In genomic region chr9:111275156-111275555, GRCm38 (mm10) we compare ENCODE assay signal across 9 mouse cellular contexts. TPM values are rescaled to one million over a fixed set of nuclear protein-coding genes. Genes with fewer than 3 reads are reported as not detected.
DNase-seq lines count a peak whose midpoint lies in the region; ATAC-seq and TF ChIP-seq lines count a peak whose summit lies in the region.
"Had no signal": no experiment of that assay in that cellular context is flagged by ENCODE, and none has a peak within 500 bp of the region (broad histone marks: within the 10 kb centered on the region; RNA-seq: fewer than 3 reads in every experiment).

No protein-coding gene starts in this region.

- no peaks in the 10 kb centered on the region for H3K9me3 ChIP-seq in heart, embryonic 12.5 days (replicated peaks)
- H3K9me3 ChIP-seq in embryonic facial prominence, embryonic 12.5 days = no peaks in the 10 kb centered on the region
- no peaks in the 10 kb centered on the region for H3K9me3 ChIP-seq in intestine, postnatal 0 days (ENCODE audit: control insufficient read depth)
- no peaks in the 10 kb centered on the region for H3K9me3 ChIP-seq in midbrain, embryonic 13.5 days

- no peak overlapping the region for H3K27ac ChIP-seq in heart, embryonic 12.5 days (ENCODE audit: poor library complexity, severe bottlenecking)
- H3K27ac ChIP-seq in embryonic facial prominence, embryonic 12.5 days = no peak overlapping the region
- H3K27ac ChIP-seq in intestine, postnatal 0 days (ENCODE audit: low read depth, low read length) = no peak overlapping the region
- no peak overlapping the region for H3K27ac ChIP-seq in midbrain, embryonic 13.5 days

- H3K27me3 ChIP-seq in heart, embryonic 12.5 days (replicated peaks) = no peaks in the 10 kb centered on the region
- no peaks in the 10 kb centered on the region for H3K27me3 ChIP-seq in embryonic facial prominence, embryonic 12.5 days
- H3K27me3 ChIP-seq in intestine, postnatal 0 days (replicated peaks; ENCODE audit: control insufficient read depth, insufficient read depth, low read length) = no peaks in the 10 kb centered on the region
- no peaks in the 10 kb centered on the region for H3K27me3 ChIP-seq in midbrain, embryonic 13.5 days

- intact Hi-C loops in heart, postnatal 14 days (cut with DNase I) = loop anchor here (10.0 kb wide), 1 partner anchor 970 kb away; the partner anchor contains the start of gene Elp6

- no peak for DNase-seq in heart, postnatal 14 days
- no peak for DNase-seq in layer of hippocampus, postnatal 10 days (ENCODE audit: low spot score in 2 of 2)
- no peak for DNase-seq in layer of hippocampus, postnatal 36 days

- H3K9ac ChIP-seq in heart, embryonic 12.5 days = 0 out of 2 replicates have a peak overlapping the region, but pooled peaks have one; percentile 20
- no peak overlapping the region for H3K9ac ChIP-seq in embryonic facial prominence, embryonic 12.5 days
- no peak overlapping the region for H3K9ac ChIP-seq in intestine, postnatal 0 days (ENCODE audit: low read depth, low read length)
- H3K9ac ChIP-seq in midbrain, embryonic 13.5 days (replicated peaks) = peak overlapping the region; percentile 16; the same call in 1 of the 2 replicates

- WGBS in heart, embryonic 12.5 days = 19% methylated on average over 1 of the region's 1 CpGs
- 43% methylated on average over 1 of the region's 1 CpGs for WGBS in embryonic facial prominence, embryonic 12.5 days
- WGBS in intestine, postnatal 0 days = 16% methylated on average over 1 of the region's 1 CpGs
- WGBS in midbrain, embryonic 13.5 days = 60% methylated on average over 1 of the region's 1 CpGs

- peaks cover 36% of the 10 kb centered on the region for H3K36me3 ChIP-seq in heart, embryonic 12.5 days
- H3K36me3 ChIP-seq in embryonic facial prominence, embryonic 12.5 days = peaks cover 23% of the 10 kb centered on the region
- peaks cover 25% of the 10 kb centered on the region for H3K36me3 ChIP-seq in intestine, postnatal 0 days (ENCODE audit: control insufficient read depth, insufficient read depth)
- H3K36me3 ChIP-seq in midbrain, embryonic 13.5 days = peaks cover 41% of the 10 kb centered on the region

- peaks cover 32% of the 10 kb centered on the region for H3K4me1 ChIP-seq in heart, embryonic 12.5 days (replicated peaks)
- H3K4me1 ChIP-seq in embryonic facial prominence, embryonic 12.5 days = peaks cover 30% of the 10 kb centered on the region
- H3K4me1 ChIP-seq in intestine, postnatal 0 days (replicated peaks; ENCODE audit: control insufficient read depth, insufficient read depth, low read length) = 0 out of 2 replicates have a peak, but pooled peaks cover 9% of the 10 kb centered on the region
- H3K4me1 ChIP-seq in midbrain, embryonic 13.5 days (replicated peaks) = peaks cover 65% of the 10 kb centered on the region

- no peak for ATAC-seq in heart, embryonic 12.5 days (ENCODE audit: insufficient number of reproducible peaks, low FRiP score)
- ATAC-seq in embryonic facial prominence, embryonic 12.5 days (ENCODE audit: insufficient number of reproducible peaks, insufficient read depth, low FRiP score, low TSS enrichment) = no peak
- ATAC-seq in intestine, postnatal 0 days = no peak
- ATAC-seq in midbrain, embryonic 13.5 days = no peak
- no peak for ATAC-seq in monocyte, adult 5-6 weeks (replicated peaks; ENCODE audit: insufficient number of reproducible peaks, low FRiP score, low TSS enrichment, poor library complexity, severe bottlenecking)

- peak overlapping the region; percentile 61 for H3K4me2 ChIP-seq in heart, embryonic 12.5 days
- peak overlapping the region; percentile 70 for H3K4me2 ChIP-seq in embryonic facial prominence, embryonic 12.5 days (replicated peaks)
- H3K4me2 ChIP-seq in intestine, postnatal 0 days (replicated peaks; ENCODE audit: low read depth) = peak overlapping the region; percentile 84
- H3K4me2 ChIP-seq in midbrain, embryonic 13.5 days (replicated peaks) = peak overlapping the region; percentile 47

- no peak for TF ChIP-seq CTCF in intestine, postnatal 0 days (IDR thresholded peaks at IDR 0.05; ENCODE audit: low read depth)

- peak overlapping the region; percentile 5; the same call in 1 of the 2 replicates for H3K4me3 ChIP-seq in heart, embryonic 12.5 days
- peak overlapping the region; percentile 18 for H3K4me3 ChIP-seq in embryonic facial prominence, embryonic 12.5 days
- 0 out of 2 replicates have a peak overlapping the region, but pooled peaks have one; percentile 16 for H3K4me3 ChIP-seq in intestine, postnatal 0 days (ENCODE audit: low read depth, low read length)
- peak overlapping the region; percentile 80 for H3K4me3 ChIP-seq in midbrain, embryonic 13.5 days (replicated peaks)

RNA-seq across cellular contexts. Expression of gene Epm2aip1, which starts 3.4 kb away (rescaled TPM):
- 32.8 and 34.3 TPM in 2 replicates for polyA plus RNA-seq in heart, embryonic 12.5 days (2016; fragmentation: Nextera tagmentation; extraction: Ambion mirVana)
- 10 to 100 TPM; 27.6 to 28.1 TPM for total RNA-seq in heart, postnatal 14 days (2021)
- 41.1 and 43.0 TPM in 2 replicates for polyA plus RNA-seq in embryonic facial prominence, embryonic 12.5 days (2016; fragmentation: Nextera tagmentation; extraction: Ambion mirVana)
- polyA plus RNA-seq in intestine, postnatal 0 days (2015; fragmentation: Nextera tagmentation; extraction: Ambion mirVana) = 8.0 TPM in 2 replicates
- 47.9 and 48.9 TPM in 2 replicates for polyA plus RNA-seq in midbrain, embryonic 13.5 days (2015; fragmentation: Nextera tagmentation; extraction: Ambion mirVana)
- total RNA-seq in monocyte, adult 5-6 weeks (2017) = 12.3 to 26.9 TPM (median 13.0 TPM) in 3 replicates
- 10 to 100 TPM; 80.1 to 83.0 TPM for total RNA-seq in layer of hippocampus, postnatal 10 days (2021)
- total RNA-seq in layer of hippocampus, postnatal 36 days (2021) = 10 to 100 TPM; 75.9 to 84.3 TPM

RNA-seq across cellular contexts. Expression of gene Mlh1, which starts 3.6 kb away (rescaled TPM):
- polyA plus RNA-seq in heart, embryonic 12.5 days (2016; fragmentation: Nextera tagmentation; extraction: Ambion mirVana) = 39.3 and 44.0 TPM in 2 replicates
- total RNA-seq in heart, postnatal 14 days (2021) = 10 to 100 TPM; 10.2 to 11.3 TPM
- polyA plus RNA-seq in embryonic facial prominence, embryonic 12.5 days (2016; fragmentation: Nextera tagmentation; extraction: Ambion mirVana) = 42.4 and 45.2 TPM in 2 replicates
- polyA plus RNA-seq in intestine, postnatal 0 days (2015; fragmentation: Nextera tagmentation; extraction: Ambion mirVana) = 11.7 and 12.3 TPM in 2 replicates
- polyA plus RNA-seq in midbrain, embryonic 13.5 days (2015; fragmentation: Nextera tagmentation; extraction: Ambion mirVana) = 33.2 and 36.2 TPM in 2 replicates
- total RNA-seq in monocyte, adult 5-6 weeks (2017) = 19.3 to 59.3 TPM (median 34.8 TPM) in 3 replicates
- 10 to 100 TPM; 21.1 to 26.0 TPM for total RNA-seq in layer of hippocampus, postnatal 10 days (2021)
- total RNA-seq in layer of hippocampus, postnatal 36 days (2021) = 10 to 100 TPM; 15.6 to 18.6 TPM

RNA-seq across cellular contexts. Expression of gene Trank1, which starts 36.4 kb away (rescaled TPM):
- 0.03 and 0.27 TPM in 2 replicates for polyA plus RNA-seq in heart, embryonic 12.5 days (2016; fragmentation: Nextera tagmentation; extraction: Ambion mirVana)
- not detected for total RNA-seq in heart, postnatal 14 days (2021)
- polyA plus RNA-seq in embryonic facial prominence, embryonic 12.5 days (2016; fragmentation: Nextera tagmentation; extraction: Ambion mirVana) = 0.31 and 0.34 TPM in 2 replicates
- polyA plus RNA-seq in intestine, postnatal 0 days (2015; fragmentation: Nextera tagmentation; extraction: Ambion mirVana) = 0.39 and 0.46 TPM in 2 replicates
- polyA plus RNA-seq in midbrain, embryonic 13.5 days (2015; fragmentation: Nextera tagmentation; extraction: Ambion mirVana) = 6.1 and 7.2 TPM in 2 replicates
- total RNA-seq in monocyte, adult 5-6 weeks (2017) = 0.10 to 0.19 TPM in 2 of 3 replicates, not detected in the other
- total RNA-seq in layer of hippocampus, postnatal 10 days (2021) = 100 to 1,000 TPM in 1 of 2 experiments, 10 to 100 TPM in 1; 92.2 to 132 TPM
- total RNA-seq in layer of hippocampus, postnatal 36 days (2021) = 100 to 1,000 TPM; 201 to 218 TPM
- total RNA-seq: neutrophil, adult 5-6 weeks had no signal

Comparison
In these comparisons a context has a peak if more than half of its experiments do, and no peak if none do; other contexts are left out.
1. H3K4me3 ChIP-seq: peak in every context shown above with its lines; median percentile 80 in midbrain, embryonic 13.5 days; 18 in embryonic facial prominence, embryonic 12.5 days; 16 in intestine, postnatal 0 days; 5 in heart, embryonic 12.5 days.
2. H3K9ac ChIP-seq: peak in heart, embryonic 12.5 days (single experiment) and midbrain, embryonic 13.5 days (single experiment); none in embryonic facial prominence, embryonic 12.5 days (single experiment) and intestine, postnatal 0 days (single experiment).
3. RNA of gene Trank1, which starts 36.4 kb away (total RNA-seq): 201 to 218 TPM in layer of hippocampus, postnatal 36 days and 92.2 to 132 TPM in layer of hippocampus, postnatal 10 days; 0.10 to 0.19 TPM in monocyte, adult 5-6 weeks and not detected in heart, postnatal 14 days; every median in the first group is over 10 times any median in the second.
4. Peak in every context shown above with its lines, with median percentiles within 50 percentile points of each other: H3K4me2 ChIP-seq.